9 mouse cellular contexts compared by ENCODE assay signal in the genomic region with DNA sequence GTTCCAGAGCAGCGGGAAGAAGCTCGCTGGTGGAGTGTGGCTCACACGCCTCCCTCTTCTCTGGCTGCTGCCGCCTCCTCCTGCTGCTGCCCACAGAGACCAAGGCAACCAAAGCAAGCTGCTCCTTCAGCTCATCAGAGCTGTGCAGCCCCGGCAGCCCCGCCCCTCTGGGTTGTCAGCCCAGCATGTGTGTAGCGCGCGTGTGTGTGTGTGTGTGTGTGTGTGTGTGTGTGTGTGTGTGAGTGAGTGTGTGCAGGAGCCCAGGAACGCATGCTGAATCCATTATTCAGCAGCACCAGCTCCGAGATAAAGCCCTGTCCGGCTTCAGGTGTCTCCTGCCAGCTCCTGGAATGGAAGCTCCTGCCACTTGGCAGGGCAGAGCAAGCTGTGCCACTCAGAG. TPM values are rescaled to one million over a fixed set of nuclear protein-coding genes. Genes with fewer than 3 reads are reported as not detected.
DNase-seq lines count a peak whose midpoint lies in the region; ATAC-seq and TF ChIP-seq lines count a peak whose summit lies in the region.
"Had no signal": no experiment of that assay in that cellular context is flagged by ENCODE, and none has a peak within 500 bp of the region (broad histone marks: within the 10 kb centered on the region; RNA-seq: fewer than 3 reads in every experiment).

A gene (minus strand): TSS at position 112 of the 400 bp plus-strand sequence.

- H3K36me3 ChIP-seq in heart, embryonic 11.5 days (ENCODE audit: control insufficient read depth, insufficient read depth, low read length): no peaks in the 10 kb centered on the region
- no peaks in the 10 kb centered on the region for H3K36me3 ChIP-seq in midbrain, postnatal 0 days (ENCODE audit: insufficient read depth, low read length)
- H3K36me3 ChIP-seq in liver, embryonic 11.5 days (ENCODE audit: control insufficient read depth, insufficient read depth, low read length): no peaks in the 10 kb centered on the region

- no peak for TF ChIP-seq CTCF in midbrain, postnatal 0 days (IDR thresholded peaks at IDR 0.05)

- no peak for ATAC-seq in heart, embryonic 11.5 days (replicated peaks; ENCODE audit: insufficient number of reproducible peaks, low FRiP score, low TSS enrichment)
- peak; percentile 80 for ATAC-seq in midbrain, postnatal 0 days (ENCODE audit: low FRiP score)
- ATAC-seq in monocyte, adult 5-6 weeks (replicated peaks; ENCODE audit: insufficient number of reproducible peaks, low FRiP score, low TSS enrichment, poor library complexity, severe bottlenecking): no peak
- ATAC-seq in liver, embryonic 11.5 days (replicated peaks; ENCODE audit: low FRiP score): no peak

- no peak for DNase-seq in heart, postnatal 25 days (ENCODE audit: low spot score)
- DNase-seq in cerebellum, adult 9-10 months: peak; percentile 42
- peak; percentile 57 to 66 for DNase-seq in frontal cortex, postnatal 36 days (ENCODE audit: low spot score in 2 of 2)
- peak; percentile 40 to 46 for DNase-seq in layer of hippocampus, postnatal 25 days (ENCODE audit: extremely low spot score in 1 of 2, low spot score in 1 of 2)
- DNase-seq in midbrain, postnatal 0 days (ENCODE audit: low spot score): peak; percentile 75
- DNase-seq in liver, embryonic 11.5 days (ENCODE audit: low spot score): no peak

- no peak within 1 kb of the TSS for H3K27ac ChIP-seq in heart, embryonic 11.5 days (ENCODE audit: low read depth, low read length)
- H3K27ac ChIP-seq in midbrain, postnatal 0 days (ENCODE audit: low read depth, low read length): no peak within 1 kb of the TSS
- H3K27ac ChIP-seq in liver, embryonic 11.5 days (ENCODE audit: low read depth, low read length): no peak within 1 kb of the TSS

- H3K27me3 ChIP-seq in heart, embryonic 11.5 days (ENCODE audit: control insufficient read depth, insufficient read depth, low read length): peaks cover 42% of the 10 kb centered on the region
- 0 out of 2 replicates have a peak, but pooled peaks cover 5% of the 10 kb centered on the region for H3K27me3 ChIP-seq in midbrain, postnatal 0 days (ENCODE audit: insufficient read depth, low read length)
- peaks cover 38% of the 10 kb centered on the region for H3K27me3 ChIP-seq in liver, embryonic 11.5 days (replicated peaks; ENCODE audit: control insufficient read depth, insufficient read depth, low read length)

- no peak within 1 kb of the TSS for H3K4me3 ChIP-seq in heart, embryonic 11.5 days (ENCODE audit: low read depth, low read length)
- H3K4me3 ChIP-seq in midbrain, postnatal 0 days (ENCODE audit: low read depth, low read length): 0 out of 2 replicates have a peak within 1 kb of the TSS, but pooled peaks have one; percentile 0
- H3K4me3 ChIP-seq in liver, embryonic 11.5 days (ENCODE audit: low read depth, low read length): no peak within 1 kb of the TSS
- H3K4me3 ChIP-seq: erythroblast, embryonic 14.5 days had no signal

- intact Hi-C loops in heart, postnatal 25 days (cut with DNase I): no loop called here

- H3K4me2 ChIP-seq in heart, embryonic 11.5 days: 0 out of 2 replicates have a peak within 1 kb of the TSS, but pooled peaks have one; percentile 31
- peak within 1 kb of the TSS; percentile 36 for H3K4me2 ChIP-seq in midbrain, postnatal 0 days (ENCODE audit: low read depth, low read length, poor library complexity, severe bottlenecking)
- no peak within 1 kb of the TSS for H3K4me2 ChIP-seq in liver, embryonic 11.5 days

- no peaks in the 10 kb centered on the region for H3K9me3 ChIP-seq in heart, embryonic 11.5 days (replicated peaks; ENCODE audit: control insufficient read depth, low read length)
- no peaks in the 10 kb centered on the region for H3K9me3 ChIP-seq in midbrain, postnatal 0 days (ENCODE audit: low read length)
- H3K9me3 ChIP-seq in liver, embryonic 11.5 days (ENCODE audit: control insufficient read depth, low read length): no peaks in the 10 kb centered on the region

- H3K9ac ChIP-seq in heart, embryonic 11.5 days (ENCODE audit: low read depth, low read length): no peak within 1 kb of the TSS
- H3K9ac ChIP-seq in midbrain, postnatal 0 days (replicated peaks; ENCODE audit: low read length, poor library complexity, severe bottlenecking): peak within 1 kb of the TSS; percentile 5; the same call in 1 of the 2 replicates
- H3K9ac ChIP-seq in liver, embryonic 11.5 days (ENCODE audit: low read depth, low read length): no peak within 1 kb of the TSS

- H3K4me1 ChIP-seq in heart, embryonic 11.5 days (ENCODE audit: control insufficient read depth, insufficient read depth, low read length): 0 out of 2 replicates have a peak, but pooled peaks cover 4% of the 10 kb centered on the region
- H3K4me1 ChIP-seq in midbrain, postnatal 0 days (ENCODE audit: insufficient read depth, low read length): peaks cover 15% of the 10 kb centered on the region
- no peaks in the 10 kb centered on the region for H3K4me1 ChIP-seq in liver, embryonic 11.5 days (replicated peaks; ENCODE audit: control insufficient read depth, insufficient read depth, low read length)

- 36% methylated on average over 12 of the region's 12 CpGs for WGBS in heart, embryonic 11.5 days (ENCODE audit: insufficient replicate concordance)
- WGBS in midbrain, postnatal 0 days: 15% methylated on average over 11 of the region's 12 CpGs
- 44% methylated on average over 12 of the region's 12 CpGs for WGBS in liver, embryonic 11.5 days

RNA-seq across cellular contexts. Expression of the gene that starts here (rescaled TPM):
- 0.03 and 0.13 TPM in 2 replicates for polyA plus RNA-seq in heart, embryonic 11.5 days (2014; fragmentation: Nextera tagmentation; extraction: Ambion mirVana)
- total RNA-seq in heart, postnatal 25 days (2021): not detected
- 1 to 10 TPM; 3.9 to 4.0 TPM for total RNA-seq in layer of hippocampus, postnatal 25 days (2021)
- total RNA-seq in midbrain, postnatal 0 days (2014; rRNA removed): 6.1 and 9.9 TPM in 2 replicates
- 4.7 and 4.9 TPM in 2 replicates for polyA plus RNA-seq in midbrain, postnatal 0 days (2015; fragmentation: Nextera tagmentation; extraction: Ambion mirVana)
- not detected in 3 replicates for total RNA-seq in monocyte, adult 5-6 weeks (2017)
- polyA plus RNA-seq in liver, embryonic 11.5 days (2014; fragmentation: Nextera tagmentation; extraction: Ambion mirVana): 0.05 and 0.18 TPM in 2 replicates
- polyA plus RNA-seq: erythroblast, embryonic 14.5 days had no signal

Comparison
In these comparisons a context has a peak if more than half of its experiments do, and no peak if none do; other contexts are left out.
1. DNase-seq: peak in cerebellum, adult 9-10 months (single experiment), frontal cortex, postnatal 36 days (2 of 2), layer of hippocampus, postnatal 25 days (2 of 2) and midbrain, postnatal 0 days (single experiment); none in heart, postnatal 25 days (single experiment) and liver, embryonic 11.5 days (single experiment).